Mouse (Mus musculus) c-Kit-positive CD71-positive TER-119-negative erythroid progenitor cells, embryonic 14.5 days (primary cell): ENCODE results near the gene Sult1a1.
A peak's percentile ranks its signal among the peaks of the same experiment; 100 is the strongest.
"Not testable (repeated sequence)": the region's sequence is repeated elsewhere in the genome, so short reads cannot be mapped to it uniquely, and the experiment has no call there.

Source experiments
- DNase-seq: peaks from one replicate; pipeline ENCODE4 v3.0.0-alpha.2; 2013; ENCODE audit warnings: low read depth

The Sult1a1 gene

GRCm38 (mm10) chr7:126696886-126697285 is 20.7 kb upstream of the Sult1a1 start:
- DNase-seq: no peak

- no peak for DNase-seq
Measured at GRCm38 (mm10) chr7:126696303-126696702, 20.1 kb upstream of the Sult1a1 start.

GRCm38 (mm10) chr7:126695631-126696207 is 19.5 kb upstream of the Sult1a1 start, which contains the start of gene Slx1b:
TSS of gene Slx1b (minus strand) at chr7:126695784.
- peak; percentile 95 for DNase-seq

GRCm38 (mm10) chr7:126695210-126695611 is 19.0 kb upstream of the Sult1a1 start, which contains the start of gene Bola2:
TSS of gene Bola2 (plus strand) at chr7:126695401.
- DNase-seq: peak; percentile 68

- DNase-seq: no peak
Measured at GRCm38 (mm10) chr7:126694441-126695051, 18.3 kb upstream of the Sult1a1 start.

- DNase-seq: no peak
Measured at GRCm38 (mm10) chr7:126693781-126694180, 17.5 kb upstream of the Sult1a1 start.

- peak; percentile 85 for DNase-seq
Measured at GRCm38 (mm10) chr7:126693256-126693655, 17.0 kb upstream of the Sult1a1 start.

GRCm38 (mm10) chr7:126692426-126692825 is 16.2 kb upstream of the Sult1a1 start:
- DNase-seq: no peak

- no peak for DNase-seq
Measured at GRCm38 (mm10) chr7:126691676-126692075, 15.4 kb upstream of the Sult1a1 start.

- DNase-seq: no peak
Measured at GRCm38 (mm10) chr7:126690737-126691136, 14.5 kb upstream of the Sult1a1 start.

GRCm38 (mm10) chr7:126689021-126689420 is 12.8 kb upstream of the Sult1a1 start:
- DNase-seq: no peak

- DNase-seq: not testable (repeated sequence)
Measured at GRCm38 (mm10) chr7:126688156-126688555, 11.9 kb upstream of the Sult1a1 start.

- DNase-seq: no peak
Measured at GRCm38 (mm10) chr7:126681221-126681620, 5.0 kb upstream of the Sult1a1 start.

GRCm38 (mm10) chr7:126679683-126680082 is 3.5 kb upstream of the Sult1a1 start:
- DNase-seq: no peak

GRCm38 (mm10) chr7:126678545-126679341 is 2.5 kb upstream of the Sult1a1 start:
- DNase-seq: no peak

- DNase-seq: no peak
Measured at GRCm38 (mm10) chr7:126676631-126677220, 494 bp upstream of the Sult1a1 start.

- no peak for DNase-seq
Measured at GRCm38 (mm10) chr7:126675104-126675503, 1.1 kb downstream of the Sult1a1 start.

- DNase-seq: no peak
Measured at GRCm38 (mm10) chr7:126672111-126672510, 4.1 kb downstream of the Sult1a1 start.

GRCm38 (mm10) chr7:126670152-126670551 is 6.1 kb downstream of the Sult1a1 start:
- no peak for DNase-seq

- DNase-seq: no peak
Measured at GRCm38 (mm10) chr7:126668452-126668851, 7.8 kb downstream of the Sult1a1 start.

- no peak for DNase-seq
Measured at GRCm38 (mm10) chr7:126667495-126668090, 8.6 kb downstream of the Sult1a1 start.

GRCm38 (mm10) chr7:126665269-126665668 is 11.0 kb downstream of the Sult1a1 start:
- no peak for DNase-seq
